Mouse (Mus musculus) CH12.LX (cell line): ENCODE data around the gene Unc93b1. TPM values are rescaled to one million over a fixed set of nuclear protein-coding genes. Genes with fewer than 3 reads are reported as not detected.
"Not testable (repeated sequence)": the region's sequence is repeated elsewhere in the genome, so short reads cannot be mapped to it uniquely, and the experiment has no call there.

Experiments used
- DNase-seq: peaks from one replicate; pipeline ENCODE4 v3.0.0-alpha.2; 2013; ENCODE audit errors: extremely low read depth
- H3K27ac ChIP-seq: 2 replicates; pipeline ENCODE4 v1.5.1; 2012; ENCODE audit warnings: low read depth, mild to moderate bottlenecking, control low read depth, moderate library complexity; ENCODE audit not compliant: insufficient read depth
- H3K27me3 ChIP-seq: replicated peaks from 2 replicates; pipeline ENCODE3; 2012; ENCODE audit warnings: inconsistent platforms
- H3K36me3 ChIP-seq, 2 experiments: replicated peaks in 1 of 2; 2 replicates each; pipeline versions ENCODE3 to v1.6.1; 2012; ENCODE audit warnings: inconsistent platforms in 1 of 2, low read length in 1 of 2, mild to moderate bottlenecking in 1 of 2, mixed read lengths in 1 of 2, moderate library complexity in 1 of 2; ENCODE audit not compliant: control insufficient read depth in 1 of 2, insufficient read depth in 1 of 2
- H3K4me1 ChIP-seq, 2 experiments: 2 replicates each; pipeline ENCODE4 v1.6.1; 2012; ENCODE audit warnings: inconsistent platforms in 1 of 2, moderate library complexity in 1 of 2; ENCODE audit not compliant: insufficient read depth in 2 of 2, control insufficient read depth in 1 of 2
- H3K4me2 ChIP-seq: 2 replicates; pipeline ENCODE4 v1.6.1; 2012; ENCODE audit warnings: low read depth, mild to moderate bottlenecking, control low read depth; ENCODE audit not compliant: poor library complexity, insufficient read depth, severe bottlenecking
- H3K4me3 ChIP-seq, 3 experiments: fragments of 150-350 bp in 1 of 3; sonication (generic) in 1 of 3; replicated peaks in 1 of 3; 2 replicates each; pipeline versions ENCODE3 to v1.5.1; 2011 to 2012; ENCODE audit warnings: low read depth in 2 of 3, low read length in 2 of 3, mild to moderate bottlenecking in 2 of 3, moderate library complexity in 2 of 3, control low read depth in 1 of 3, improper control_type of control experiment in 1 of 3, inconsistent platforms in 1 of 3, mixed read lengths in 1 of 3; ENCODE audit not compliant: poor library complexity in 1 of 3
- H3K79me2 ChIP-seq: replicated peaks from 2 replicates; pipeline ENCODE4 v1.6.1; 2012; ENCODE audit warnings: mild to moderate bottlenecking, moderate library complexity; ENCODE audit not compliant: control insufficient read depth, poor library complexity, insufficient read depth, severe bottlenecking; ENCODE audit errors: extremely low read depth
- H3K9ac ChIP-seq: 2 replicates; pipeline ENCODE4 v1.6.1; 2012; ENCODE audit warnings: low read depth, mild to moderate bottlenecking, control low read depth, moderate library complexity; ENCODE audit not compliant: insufficient read depth
- H3K9me3 ChIP-seq: replicated peaks from 2 replicates; pipeline ENCODE3; 2012; ENCODE audit warnings: low read length, inconsistent platforms, mixed read lengths
- BHLHE40 ChIP-seq: IDR thresholded peaks from 2 replicates; pipeline ENCODE4 v1.6.1; 2011; ENCODE audit warnings: mild to moderate bottlenecking, low read depth, low read length, improper control_type of control experiment
- CHD2 ChIP-seq: IDR thresholded peaks from 2 replicates; pipeline ENCODE4 v1.6.1; 2011; ENCODE audit warnings: low read length, improper control_type of control experiment
- CTCF ChIP-seq, 2 experiments: IDR thresholded peaks in 1 of 2; conservative IDR thresholded peaks in 1 of 2; 2 replicates each; pipeline ENCODE4 v1.5.1; 2011 to 2012; ENCODE audit warnings: low read depth in 2 of 2, low read length in 2 of 2, improper control_type of control experiment in 1 of 2, inconsistent platforms in 1 of 2, mild to moderate bottlenecking in 1 of 2, moderate library complexity in 1 of 2
- ELF1 ChIP-seq: IDR thresholded peaks from 2 replicates; pipeline ENCODE4 v1.6.1; 2014; ENCODE audit warnings: low read depth, mild to moderate bottlenecking, inconsistent platforms, low read length, improper control_type of control experiment
- ETS1 ChIP-seq: conservative IDR thresholded peaks from 2 replicates; pipeline ENCODE4 v1.6.1; 2012; ENCODE audit warnings: low read depth, mild to moderate bottlenecking, inconsistent platforms, low read length, improper control_type of control experiment, moderate library complexity
- HCFC1 ChIP-seq: IDR thresholded peaks from 2 replicates; pipeline ENCODE4 v1.6.1; 2012; ENCODE audit warnings: low read depth, mild to moderate bottlenecking, inconsistent platforms, low read length, improper control_type of control experiment
- JUN ChIP-seq: IDR thresholded peaks from 2 replicates; pipeline ENCODE4 v1.6.1; 2011; ENCODE audit warnings: low read depth, mild to moderate bottlenecking, low read length, improper control_type of control experiment, moderate library complexity; ENCODE audit not compliant: insufficient read depth
- JUND ChIP-seq: conservative IDR thresholded peaks from 2 replicates; pipeline ENCODE4 v1.6.1; 2011; ENCODE audit warnings: low read depth, low read length, improper control_type of control experiment
- KAT2A ChIP-seq: IDR thresholded peaks from 2 replicates; pipeline ENCODE4 v1.6.1; 2012; ENCODE audit warnings: low read length, improper control_type of control experiment, inconsistent platforms; ENCODE audit not compliant: insufficient replicate concordance
- MAFK ChIP-seq: IDR thresholded peaks from 2 replicates; pipeline ENCODE4 v1.6.1; 2011; ENCODE audit warnings: low read length, improper control_type of control experiment; ENCODE audit not compliant: insufficient replicate concordance
- NRF1 ChIP-seq: IDR thresholded peaks from 2 replicates; pipeline ENCODE4 v1.6.1; 2014; ENCODE audit warnings: low read depth, mild to moderate bottlenecking, inconsistent platforms, low read length, improper control_type of control experiment, moderate library complexity
- PAX5 ChIP-seq: IDR thresholded peaks from 2 replicates; pipeline ENCODE4 v1.6.1; 2012; ENCODE audit warnings: low read length, inconsistent platforms, mixed read lengths
- POLR2AphosphoS2 ChIP-seq: IDR thresholded peaks from 2 replicates; pipeline ENCODE4 v1.6.1; 2011; ENCODE audit warnings: low read depth, low read length, improper control_type of control experiment
- RAD21 ChIP-seq: IDR thresholded peaks from 2 replicates; pipeline ENCODE4 v1.6.1; 2011; ENCODE audit warnings: low read depth, mild to moderate bottlenecking, low read length, improper control_type of control experiment, moderate library complexity
- RCOR1 ChIP-seq: conservative IDR thresholded peaks from 2 replicates; pipeline ENCODE4 v1.6.1; 2012; ENCODE audit warnings: low read depth, mild to moderate bottlenecking, inconsistent platforms, low read length, improper control_type of control experiment
- SIN3A ChIP-seq: IDR thresholded peaks from 2 replicates; pipeline ENCODE4 v1.6.1; 2012; ENCODE audit warnings: low read length, improper control_type of control experiment, inconsistent platforms
- SMC3 ChIP-seq: IDR thresholded peaks from 2 replicates; pipeline ENCODE4 v1.6.1; 2011; ENCODE audit warnings: low read depth, low read length, improper control_type of control experiment
- TCF12 ChIP-seq: IDR thresholded peaks from 2 replicates; pipeline ENCODE4 v1.6.1; 2014; ENCODE audit warnings: low read depth, mild to moderate bottlenecking, inconsistent platforms, low read length, improper control_type of control experiment
- UBTF ChIP-seq: IDR thresholded peaks from 2 replicates; pipeline ENCODE4 v1.6.1; 2012; ENCODE audit warnings: low read depth, mild to moderate bottlenecking, inconsistent platforms, low read length, improper control_type of control experiment, moderate library complexity
- USF2 ChIP-seq: conservative IDR thresholded peaks from 2 replicates; pipeline ENCODE4 v1.6.1; 2011; ENCODE audit warnings: low read depth, low read length, improper control_type of control experiment
- ZC3H11A ChIP-seq: IDR thresholded peaks from 2 replicates; pipeline ENCODE4 v1.6.1; 2012; ENCODE audit warnings: low read depth, mild to moderate bottlenecking, inconsistent platforms, low read length, improper control_type of control experiment
- ZMIZ1 ChIP-seq: IDR thresholded peaks from 2 replicates; pipeline ENCODE4 v1.6.1; 2012; ENCODE audit warnings: low read depth, mild to moderate bottlenecking, inconsistent platforms, low read length, improper control_type of control experiment
- dilution Hi-C: fragments of 300-500 bp; cut with MboI; formaldehyde crosslinking; loops from 2 replicates; pipeline ENCODE4 v1.14.3; 2020; ENCODE audit warnings: low sequenced_read_pairs; ENCODE audit not compliant: extremely low pct_unique_long_range_greater_than_20kb, extremely low pct_ligation_motif_present
- in situ Hi-C: fragments of 300-500 bp; cut with MboI; formaldehyde crosslinking; loops from 3 replicates; pipeline ENCODE4 v1.14.3; 2019; ENCODE audit warnings: low sequenced_read_pairs, low pct_ligation_motif_present, low pct_unique_long_range_greater_than_20kb, mixed read lengths
- polyA plus RNA-seq: library from polyadenylated mRNA; unstranded; fragments of >175 nt; gene quantifications from 2 replicates; pipeline ENCODE4 v1.2.1, GENCODE M21; 2012; ENCODE audit warnings: low read depth; ENCODE audit not compliant: insufficient read length
- total RNA-seq, 2 experiments: library from RNA; depleted of rRNA; stranded (reverse); fragments of 300-350 nt in 1 of 2; fragments of >200 nt in 1 of 2; gene quantifications; 2 replicates each; pipeline ENCODE4 v1.2.3; 2012 to 2014

Gene Unc93b1
- total and polyA plus RNA-seq, 3 experiments = 82.3 to 117 (median 84.7) TPM

GRCm38 (mm10) chr19:3967258-3967657 lies 32.3 kb downstream of the Unc93b1 start:
- H3K27me3 ChIP-seq = peaks cover 6% of the 10 kb centered on the region
- H3K79me2 ChIP-seq = no peaks in the 10 kb centered on the region
- H3K4me2 ChIP-seq = no peak overlapping the region
- in situ Hi-C loops (no loop called here), dilution Hi-C loops (no loop called here)
- peaks cover 0 to 15% of the 10 kb centered on the region in 2 experiments; a peak in 3 of 4 replicates for H3K4me1 ChIP-seq
- H3K36me3 ChIP-seq = no peaks in the 10 kb centered on the region
- no peak for DNase-seq
- TF ChIP-seq BHLHE40 (no peak), UBTF (no peak), RCOR1 (no peak), SMC3 (no peak), CHD2 (no peak), JUN (no peak), SIN3A (no peak), CTCF (conservative IDR thresholded peaks at IDR 0.05 in 1 of 2, IDR thresholded peaks at IDR 0.05 in 1 of 2; ENCODE audit: low read depth in 2 of 2, low read length in 2 of 2) (no peak), JUND (no peak), USF2 (no peak), KAT2A (no peak), HCFC1 (no peak), POLR2AphosphoS2 (no peak)
- no peak overlapping the region for H3K9ac ChIP-seq
- H3K9me3 ChIP-seq = no peaks in the 10 kb centered on the region
- H3K4me3 ChIP-seq = no peak overlapping the region
- H3K27ac ChIP-seq = no peak overlapping the region

GRCm38 (mm10) chr19:3972229-3972628 lies 37.2 kb downstream of the Unc93b1 start, which contains the start of gene Aldh3b2:
Gene Aldh3b2, plus strand, starts transcription at chr19:3972328.
- no peak within 1 kb of the TSS for H3K27ac ChIP-seq
- in situ Hi-C loops (no loop called here), dilution Hi-C loops (no loop called here)
- no peaks in the 10 kb centered on the region for H3K36me3 ChIP-seq
- DNase-seq = no peak
- H3K4me2 ChIP-seq = no peak within 1 kb of the TSS
- no peak within 1 kb of the TSS for H3K9ac ChIP-seq
- peaks cover 7% of the 10 kb centered on the region for H3K27me3 ChIP-seq
- H3K79me2 ChIP-seq = no peaks in the 10 kb centered on the region
- H3K9me3 ChIP-seq = no peaks in the 10 kb centered on the region
- no peak within 1 kb of the TSS for H3K4me3 ChIP-seq
- H3K4me1 ChIP-seq = peaks cover 9 to 26% of the 10 kb centered on the region in 2 experiments
- TF ChIP-seq ZMIZ1 (no peak), NRF1 (no peak), CHD2 (no peak), JUND (no peak), BHLHE40 (no peak), ELF1 (no peak), PAX5 (no peak), MAFK (no peak), KAT2A (no peak), RAD21 (no peak), USF2 (no peak), RCOR1 (no peak), SIN3A (no peak), ZC3H11A (no peak), ETS1 (no peak), TCF12 (no peak), CTCF (conservative IDR thresholded peaks at IDR 0.05 in 1 of 2, IDR thresholded peaks at IDR 0.05 in 1 of 2; ENCODE audit: low read depth in 2 of 2, low read length in 2 of 2) (no peak)

GRCm38 (mm10) chr19:3974608-3975007 lies 39.6 kb downstream of the Unc93b1 start:
- H3K36me3 ChIP-seq, dilution Hi-C loops, H3K4me2 ChIP-seq, in situ Hi-C loops, H3K9me3 ChIP-seq, DNase-seq, H3K4me3 ChIP-seq, H3K79me2 ChIP-seq, H3K27me3 ChIP-seq, H3K9ac ChIP-seq, H3K27ac ChIP-seq: not testable (repeated sequence)
- peaks cover 9 to 26% of the 10 kb centered on the region in 2 experiments for H3K4me1 ChIP-seq
